Mouse (Mus musculus) spleen, adult 2 months (tissue): ENCODE results near the gene Mettl8.

ENCODE experiments used
- CTCF ChIP-seq: fragments of 200-500 bp; IDR thresholded peaks from 2 replicates; pipeline ENCODE4 v1.5.1; 2011; ENCODE audit warnings: mild to moderate bottlenecking, inconsistent platforms; ENCODE audit not compliant: insufficient read depth, insufficient read length, insufficient replicate concordance; ENCODE audit errors: extremely low read depth
- POLR2A ChIP-seq: fragments of 200-500 bp; IDR thresholded peaks from 2 replicates; pipeline ENCODE4 v1.6.1; 2011; ENCODE audit warnings: low read depth, low read length, inconsistent platforms

- TF ChIP-seq POLR2A (peak; percentile 84), CTCF (no peak)
Observed at GRCm38 (mm10) chr2:71055300-71056114, at the start of gene Mettl8, which contains the start of gene Dcaf17.
